Mouse (Mus musculus): ENCODE data around the gene Prmt3. TPM values are rescaled to one million over a fixed set of nuclear protein-coding genes. Genes with fewer than 3 reads are reported as not detected.

The Prmt3 gene
- polyA plus RNA-seq, 1 experiment from 2014 or later: 62.5 TPM

DNA sequence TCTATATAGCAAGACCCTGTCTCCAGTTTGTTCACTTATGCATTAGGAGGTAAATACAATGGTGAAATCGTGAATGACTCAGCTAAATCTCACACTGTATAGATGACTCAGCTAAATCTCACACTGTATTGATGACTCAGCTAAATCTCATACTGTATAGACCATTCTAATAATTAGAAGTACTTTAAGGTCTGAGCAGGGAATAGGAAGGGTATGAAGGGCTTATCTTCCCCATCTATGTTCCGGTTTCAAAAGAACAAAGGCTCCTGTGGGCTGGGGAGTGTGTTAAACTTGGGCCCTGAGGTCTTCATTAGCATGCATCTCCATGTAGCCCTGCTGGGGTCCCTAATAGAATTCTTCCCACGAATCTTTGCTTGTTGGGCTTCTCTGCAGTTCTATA, 85.6 kb downstream of the Prmt3 start:
- Histone ChIP-seq H3K36me3 (0 out of 2 replicates have a peak, but pooled peaks cover 3% of the 10 kb centered on the region), H3K4me3 (replicated peaks) (no peak overlapping the region), H3K9me3 (replicated peaks) (no peaks in the 10 kb centered on the region), H3K27me3 (no peaks in the 10 kb centered on the region), H3K4me1 (no peaks in the 10 kb centered on the region), H3K4me2 (no peak overlapping the region), H3K27ac (no peak overlapping the region), H3K9ac (no peak overlapping the region)
- WGBS: 61% methylated on average over 3 of the region's 3 CpGs
- no peak for ATAC-seq (replicated peaks; ENCODE audit: low FRiP score)

- H3K4me3 ChIP-seq (replicated peaks): no peak overlapping the region
- no peaks in the 10 kb centered on the region for H3K36me3 ChIP-seq
- no peaks in the 10 kb centered on the region for H3K4me1 ChIP-seq
- no peak for ATAC-seq (replicated peaks; ENCODE audit: low FRiP score)
- no peak overlapping the region for H3K27ac ChIP-seq
- H3K9me3 ChIP-seq (replicated peaks): no peaks in the 10 kb centered on the region
- H3K27me3 ChIP-seq: no peaks in the 10 kb centered on the region
- H3K4me2 ChIP-seq: no peak overlapping the region
- H3K9ac ChIP-seq: no peak overlapping the region
- 64% methylated on average over 5 of the region's 5 CpGs for WGBS
Measured at GRCm38 (mm10) chr7:49869656-49870055, 91.5 kb downstream of the Prmt3 start.

GRCm38 (mm10) chr7:49870276-49870675, 92.1 kb downstream of the Prmt3 start:
- Histone ChIP-seq H3K4me2 (no peak overlapping the region), H3K36me3 (no peaks in the 10 kb centered on the region), H3K27ac (no peak overlapping the region), H3K9ac (no peak overlapping the region), H3K4me3 (replicated peaks) (no peak overlapping the region), H3K4me1 (no peaks in the 10 kb centered on the region), H3K27me3 (no peaks in the 10 kb centered on the region), H3K9me3 (replicated peaks) (no peaks in the 10 kb centered on the region)
- 79% methylated on average over 3 of the region's 3 CpGs for WGBS
- no peak for ATAC-seq (replicated peaks; ENCODE audit: low FRiP score)

- no peak overlapping the region for H3K27ac ChIP-seq
- H3K4me2 ChIP-seq: no peak overlapping the region
- ATAC-seq (replicated peaks; ENCODE audit: low FRiP score): no peak
- no peaks in the 10 kb centered on the region for H3K27me3 ChIP-seq
- H3K4me3 ChIP-seq (replicated peaks): no peak overlapping the region
- no peaks in the 10 kb centered on the region for H3K36me3 ChIP-seq
- peaks cover 5% of the 10 kb centered on the region for H3K4me1 ChIP-seq
- H3K9me3 ChIP-seq (replicated peaks): no peaks in the 10 kb centered on the region
- H3K9ac ChIP-seq: no peak overlapping the region
- 86% methylated on average over 5 of the region's 5 CpGs for WGBS
Measured at GRCm38 (mm10) chr7:49877307-49877706, 99.2 kb downstream of the Prmt3 start.

DNA sequence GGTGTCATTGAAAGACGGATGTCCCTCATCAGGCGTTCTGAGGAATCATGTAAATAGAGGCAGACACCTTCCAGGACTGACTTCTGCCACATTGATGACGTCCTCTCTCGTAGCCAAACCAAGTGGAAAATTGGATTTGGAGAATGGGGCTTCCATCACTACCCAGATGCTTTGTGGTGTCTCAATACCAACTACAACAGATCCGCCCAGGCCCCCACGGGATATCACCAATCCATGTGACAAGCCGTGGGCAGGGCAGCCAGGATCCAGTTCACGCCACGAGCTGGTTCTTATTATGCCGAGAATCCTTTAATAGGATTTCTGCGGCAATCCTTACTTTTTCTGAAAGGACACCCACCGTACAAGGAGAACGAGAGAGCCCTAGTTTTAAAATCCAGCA, 100.9 kb downstream of the Prmt3 start:
- Histone ChIP-seq H3K4me2 (no peak overlapping the region), H3K27me3 (no peaks in the 10 kb centered on the region), H3K27ac (no peak overlapping the region), H3K9ac (no peak overlapping the region), H3K36me3 (no peaks in the 10 kb centered on the region), H3K4me1 (peaks cover 15% of the 10 kb centered on the region), H3K4me3 (replicated peaks) (no peak overlapping the region), H3K9me3 (replicated peaks) (no peaks in the 10 kb centered on the region)
- no peak for ATAC-seq (replicated peaks; ENCODE audit: low FRiP score)
- 82% methylated on average over 13 of the region's 13 CpGs for WGBS

DNA sequence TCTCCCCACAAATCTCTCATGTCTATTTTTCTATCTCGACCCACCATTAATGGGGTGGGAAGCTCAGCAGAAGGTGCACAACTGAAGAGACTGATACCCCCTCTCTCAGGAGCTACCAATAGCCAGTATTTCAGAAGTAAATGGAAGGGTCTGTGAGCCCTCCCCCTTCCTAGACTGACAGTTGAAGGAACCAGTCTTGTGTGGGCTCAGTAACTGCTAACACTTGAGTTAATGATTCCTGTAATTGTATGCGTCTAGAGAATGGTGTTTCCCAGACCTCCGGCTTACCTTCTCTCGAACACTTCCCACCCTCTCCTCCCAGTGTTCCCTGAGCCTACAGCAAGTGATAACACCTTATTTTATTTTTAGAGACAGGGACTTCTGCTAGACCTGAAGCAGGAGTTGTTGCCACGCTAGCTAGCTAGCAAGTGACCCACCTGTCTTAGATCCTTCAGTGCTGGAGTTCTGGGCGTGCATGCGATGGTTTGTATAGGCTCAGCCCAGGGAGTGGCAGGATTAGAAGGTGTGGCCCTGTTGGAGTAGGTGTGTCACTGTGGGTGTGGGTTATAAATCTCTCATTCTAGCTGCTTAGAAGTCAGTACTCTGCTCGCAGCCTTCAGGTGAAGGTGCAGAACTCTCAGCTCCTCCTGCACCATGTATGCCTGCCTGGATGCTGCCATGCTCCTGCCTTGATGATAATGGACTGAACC, 102.0 kb downstream of the Prmt3 start:
- no peak overlapping the region for H3K4me3 ChIP-seq (replicated peaks)
- no peaks in the 10 kb centered on the region for H3K9me3 ChIP-seq (replicated peaks)
- peaks cover 15% of the 10 kb centered on the region for H3K4me1 ChIP-seq
- H3K27ac ChIP-seq: no peak overlapping the region
- 57% methylated on average over 8 of the region's 8 CpGs for WGBS
- peak; percentile 79 for ATAC-seq (replicated peaks; ENCODE audit: low FRiP score)
- H3K27me3 ChIP-seq: no peaks in the 10 kb centered on the region
- H3K9ac ChIP-seq: no peak overlapping the region
- no peaks in the 10 kb centered on the region for H3K36me3 ChIP-seq
- no peak overlapping the region for H3K4me2 ChIP-seq

- peaks cover 19% of the 10 kb centered on the region for H3K4me1 ChIP-seq
- no peaks in the 10 kb centered on the region for H3K36me3 ChIP-seq
- peak; percentile 54 for ATAC-seq (replicated peaks; ENCODE audit: low FRiP score)
- no peaks in the 10 kb centered on the region for H3K9me3 ChIP-seq (replicated peaks)
- H3K27me3 ChIP-seq: no peaks in the 10 kb centered on the region
- no peak overlapping the region for H3K9ac ChIP-seq
- 0 out of 2 replicates have a peak overlapping the region, but pooled peaks have one; percentile 14 for H3K4me2 ChIP-seq
- no peak overlapping the region for H3K4me3 ChIP-seq (replicated peaks)
- H3K27ac ChIP-seq: peak overlapping the region; percentile 61
- WGBS: 8% methylated on average over 4 of the region's 4 CpGs
Measured at GRCm38 (mm10) chr7:49882288-49882687, 104.1 kb downstream of the Prmt3 start.

DNA sequence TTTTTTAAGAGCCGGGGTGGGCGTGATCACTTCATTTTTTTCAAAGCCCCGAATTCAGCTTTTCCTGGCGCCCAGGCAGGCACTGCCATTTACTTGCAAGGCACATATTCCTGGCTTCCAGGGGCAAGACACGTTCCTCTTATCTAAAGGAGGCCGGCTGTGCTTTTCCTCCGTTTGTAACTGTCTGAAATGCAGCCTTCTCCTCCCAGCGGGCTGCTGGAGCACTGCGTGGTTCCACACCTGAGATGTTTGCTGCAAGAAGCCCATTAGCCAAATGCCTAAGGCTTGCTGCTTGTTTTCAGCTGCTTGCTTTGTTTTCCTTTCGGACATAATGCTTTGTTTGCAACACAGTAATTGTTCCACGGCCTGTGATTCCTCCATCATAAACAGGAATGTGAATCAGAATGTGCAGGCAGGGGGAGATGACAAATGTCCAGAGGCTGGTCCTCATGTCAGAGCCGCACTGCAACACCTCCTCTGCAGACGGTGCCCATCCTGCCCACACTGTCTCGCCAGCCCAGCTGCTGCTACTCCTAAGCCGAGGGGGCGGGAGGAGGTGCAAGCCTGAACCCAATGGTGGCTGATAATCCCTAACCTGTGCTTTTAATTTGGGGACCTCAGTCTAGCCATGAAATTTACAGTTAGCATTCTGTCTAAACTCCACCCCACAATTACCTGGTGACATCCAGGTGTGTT, 104.7 kb downstream of the Prmt3 start:
- Histone ChIP-seq H3K27me3 (no peaks in the 10 kb centered on the region), H3K4me3 (replicated peaks) (no peak overlapping the region), H3K27ac (peak overlapping the region; percentile 61; the same call in 1 of the 2 replicates), H3K36me3 (no peaks in the 10 kb centered on the region), H3K4me1 (peaks cover 19% of the 10 kb centered on the region), H3K4me2 (0 out of 2 replicates have a peak overlapping the region, but pooled peaks have one; percentile 14), H3K9ac (no peak overlapping the region), H3K9me3 (replicated peaks) (no peaks in the 10 kb centered on the region)
- 27% methylated on average over 16 of the region's 16 CpGs for WGBS
- no peak for ATAC-seq (replicated peaks; ENCODE audit: low FRiP score)

DNA sequence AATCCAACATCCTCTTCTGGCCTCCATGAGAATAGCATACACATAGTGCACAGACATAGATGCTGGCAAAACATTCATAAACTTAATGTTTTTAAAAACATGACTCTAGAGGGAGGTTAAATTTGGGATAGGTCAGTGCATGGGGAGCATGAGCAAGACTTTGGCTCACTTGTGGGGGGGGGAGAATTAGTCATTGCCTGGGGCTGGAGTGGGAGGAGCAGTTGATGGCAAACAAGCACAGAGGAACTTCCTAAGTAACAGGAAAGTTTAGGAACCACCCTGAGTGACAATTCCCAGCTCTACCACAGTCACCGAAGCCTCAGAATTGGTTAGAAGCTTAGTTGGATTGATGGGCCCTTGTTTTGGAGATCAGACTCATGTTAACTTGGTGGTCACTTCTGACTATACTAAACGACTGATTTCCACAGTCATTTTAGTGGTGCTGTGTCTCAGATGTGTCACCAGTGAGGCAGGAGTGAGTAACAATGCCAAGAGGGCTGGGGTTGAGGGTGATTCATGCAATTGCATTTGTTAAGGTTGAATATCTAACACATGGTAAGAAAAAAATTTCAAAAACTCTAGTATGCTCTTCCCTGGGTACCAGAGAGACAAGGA, 109.7 kb downstream of the Prmt3 start:
- Histone ChIP-seq H3K36me3 (no peaks in the 10 kb centered on the region), H3K27me3 (0 out of 2 replicates have a peak, but pooled peaks cover 4% of the 10 kb centered on the region), H3K4me2 (no peak overlapping the region), H3K9me3 (replicated peaks) (no peaks in the 10 kb centered on the region), H3K9ac (no peak overlapping the region), H3K4me3 (replicated peaks) (no peak overlapping the region), H3K4me1 (peaks cover 8% of the 10 kb centered on the region), H3K27ac (no peak overlapping the region)
- no peak for ATAC-seq (replicated peaks; ENCODE audit: low FRiP score)
- 75% methylated on average over 2 of the region's 2 CpGs for WGBS

DNA sequence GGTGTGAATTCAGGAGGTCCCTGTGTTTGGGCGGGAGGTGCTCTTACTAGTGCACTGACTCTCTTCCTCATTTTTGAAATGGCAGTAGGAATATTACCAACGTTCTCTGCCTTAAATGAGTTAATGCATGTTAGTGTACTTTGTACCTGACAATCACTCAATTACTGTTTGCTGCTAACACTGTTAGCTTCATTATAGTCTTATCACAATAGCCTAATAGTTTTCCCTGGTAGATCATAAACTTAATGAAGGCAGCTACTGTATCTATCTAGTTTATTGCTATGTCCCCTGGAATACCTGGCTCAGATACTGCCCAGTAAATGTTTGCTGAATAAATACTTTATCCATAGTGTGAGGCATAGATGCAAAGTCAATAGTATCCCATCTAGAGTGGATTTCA, 116.6 kb downstream of the Prmt3 start:
- Histone ChIP-seq H3K27me3 (peaks cover 13% of the 10 kb centered on the region; the same call in 1 of the 2 replicates), H3K9ac (no peak overlapping the region), H3K4me3 (replicated peaks) (no peak overlapping the region), H3K27ac (no peak overlapping the region), H3K4me1 (no peaks in the 10 kb centered on the region), H3K36me3 (no peaks in the 10 kb centered on the region), H3K9me3 (replicated peaks) (no peaks in the 10 kb centered on the region), H3K4me2 (no peak overlapping the region)
- no peak for ATAC-seq (replicated peaks; ENCODE audit: low FRiP score)
- 66% methylated on average over 2 of the region's 2 CpGs for WGBS

- no peak overlapping the region for H3K27ac ChIP-seq
- no peak for ATAC-seq (replicated peaks; ENCODE audit: low FRiP score)
- no peak overlapping the region for H3K4me3 ChIP-seq (replicated peaks)
- H3K4me2 ChIP-seq: no peak overlapping the region
- no peaks in the 10 kb centered on the region for H3K36me3 ChIP-seq
- H3K4me1 ChIP-seq: no peaks in the 10 kb centered on the region
- H3K9ac ChIP-seq: no peak overlapping the region
- H3K9me3 ChIP-seq (replicated peaks): no peaks in the 10 kb centered on the region
- peaks cover 13% of the 10 kb centered on the region; the same call in 1 of the 2 replicates for H3K27me3 ChIP-seq
- WGBS: 59% methylated on average over 6 of the region's 6 CpGs
Measured at GRCm38 (mm10) chr7:49895296-49895695, 117.2 kb downstream of the Prmt3 start.

- Histone ChIP-seq H3K27ac (no peak overlapping the region), H3K4me3 (replicated peaks) (no peak overlapping the region), H3K9me3 (replicated peaks) (no peaks in the 10 kb centered on the region), H3K27me3 (peaks cover 50% of the 10 kb centered on the region), H3K4me1 (no peaks in the 10 kb centered on the region), H3K9ac (no peak overlapping the region), H3K36me3 (no peaks in the 10 kb centered on the region), H3K4me2 (no peak overlapping the region)
- ATAC-seq (replicated peaks; ENCODE audit: low FRiP score): peak; percentile 61; the same call in 1 of the 2 replicates
- 12% methylated on average over 9 of the region's 9 CpGs for WGBS
Measured at GRCm38 (mm10) chr7:49902003-49902552, 123.9 kb downstream of the Prmt3 start.
